Mouse (Mus musculus): ENCODE measurements around the gene Rpusd3. TPM values are rescaled to one million over a fixed set of nuclear protein-coding genes. Genes with fewer than 3 reads are reported as not detected.

The Rpusd3 gene
- polyA plus RNA-seq, 1 experiment from 2014 or later = 18.8 TPM

- no peaks in the 10 kb centered on the region for H3K4me1 ChIP-seq (ENCODE audit: insufficient read depth)
- no peaks in the 10 kb centered on the region for H3K9me3 ChIP-seq (ENCODE audit: low read depth, low read length)
- DNase-seq (no peak), ATAC-seq (ENCODE audit: insufficient read depth) (no peak)
- 68% methylated on average over 8 of the region's 8 CpGs for WGBS
- no peak within 1 kb of the TSS for H3K27ac ChIP-seq (ENCODE audit: low read depth)
- H3K9ac ChIP-seq = no peak within 1 kb of the TSS
- TF ChIP-seq CTCF (IDR thresholded peaks at IDR 0.05; ENCODE audit: low read depth) = no peak
- no peaks in the 10 kb centered on the region for H3K27me3 ChIP-seq (ENCODE audit: insufficient read depth, low read length)
- H3K36me3 ChIP-seq (ENCODE audit: insufficient read depth) = peaks cover 75% of the 10 kb centered on the region
- no peak within 1 kb of the TSS for H3K4me3 ChIP-seq (ENCODE audit: low read depth, low read length)
- no peak within 1 kb of the TSS for H3K4me2 ChIP-seq
Observed at GRCm38 (mm10) chr6:113388960-113389359, 30.2 kb downstream of the Rpusd3 start, which contains the start of gene Ttll3. Ttll3 (plus strand) TSS chr6:113389260.

- ATAC-seq (ENCODE audit: insufficient read depth) = no peak
- no peak overlapping the region for H3K4me2 ChIP-seq
- H3K9ac ChIP-seq = no peak overlapping the region
- no peaks in the 10 kb centered on the region for H3K4me1 ChIP-seq (ENCODE audit: insufficient read depth)
- H3K9me3 ChIP-seq (ENCODE audit: low read depth, low read length) = no peaks in the 10 kb centered on the region
- H3K27me3 ChIP-seq (ENCODE audit: insufficient read depth, low read length) = no peaks in the 10 kb centered on the region
- H3K27ac ChIP-seq (ENCODE audit: low read depth) = no peak overlapping the region
- H3K4me3 ChIP-seq (ENCODE audit: low read depth, low read length) = no peak overlapping the region
- H3K36me3 ChIP-seq (ENCODE audit: insufficient read depth) = peaks cover 99% of the 10 kb centered on the region
- DNase-seq = no peak
- WGBS = 68% methylated on average over 3 of the region's 3 CpGs
- TF ChIP-seq CTCF (IDR thresholded peaks at IDR 0.05; ENCODE audit: low read depth) = no peak
Observed at GRCm38 (mm10) chr6:113386025-113386424, 33.1 kb downstream of the Rpusd3 start.

GRCm38 (mm10) chr6:113385160-113385714 is 33.9 kb downstream of the Rpusd3 start:
- WGBS = 80% methylated on average over 11 of the region's 11 CpGs
- Histone ChIP-seq H3K36me3 (ENCODE audit: insufficient read depth) (peaks cover 99% of the 10 kb centered on the region), H3K4me2 (no peak overlapping the region), H3K9ac (no peak overlapping the region), H3K27me3 (ENCODE audit: insufficient read depth, low read length) (no peaks in the 10 kb centered on the region), H3K9me3 (ENCODE audit: low read depth, low read length) (no peaks in the 10 kb centered on the region), H3K4me1 (ENCODE audit: insufficient read depth) (no peaks in the 10 kb centered on the region), H3K4me3 (ENCODE audit: low read depth, low read length) (no peak overlapping the region), H3K27ac (ENCODE audit: low read depth) (no peak overlapping the region)
- no peak for ATAC-seq (ENCODE audit: insufficient read depth)
- no peak for TF ChIP-seq CTCF (IDR thresholded peaks at IDR 0.05; ENCODE audit: low read depth)
- DNase-seq = no peak

- Histone ChIP-seq H3K4me3 (ENCODE audit: low read depth, low read length) (no peak overlapping the region), H3K27me3 (ENCODE audit: insufficient read depth, low read length) (no peaks in the 10 kb centered on the region), H3K4me2 (no peak overlapping the region), H3K36me3 (ENCODE audit: insufficient read depth) (peaks cover 92% of the 10 kb centered on the region), H3K9ac (no peak overlapping the region), H3K27ac (ENCODE audit: low read depth) (no peak overlapping the region), H3K9me3 (ENCODE audit: low read depth, low read length) (no peaks in the 10 kb centered on the region), H3K4me1 (ENCODE audit: insufficient read depth) (0 out of 2 replicates have a peak, but pooled peaks cover under 1% of the 10 kb centered on the region)
- ATAC-seq (ENCODE audit: insufficient read depth) (no peak), DNase-seq (no peak)
- no peak for TF ChIP-seq CTCF (IDR thresholded peaks at IDR 0.05; ENCODE audit: low read depth)
- WGBS = 85% methylated on average over 8 of the region's 8 CpGs
Observed at GRCm38 (mm10) chr6:113384351-113384927, 34.7 kb downstream of the Rpusd3 start.

- ATAC-seq (ENCODE audit: insufficient read depth) = no peak
- Histone ChIP-seq H3K4me1 (ENCODE audit: insufficient read depth) (peaks cover 14% of the 10 kb centered on the region; the same call in 1 of the 2 replicates), H3K9me3 (ENCODE audit: low read depth, low read length) (no peaks in the 10 kb centered on the region), H3K4me3 (ENCODE audit: low read depth, low read length) (no peak overlapping the region), H3K9ac (no peak overlapping the region), H3K4me2 (no peak overlapping the region), H3K27me3 (ENCODE audit: insufficient read depth, low read length) (no peaks in the 10 kb centered on the region), H3K36me3 (ENCODE audit: insufficient read depth) (peaks cover 59% of the 10 kb centered on the region), H3K27ac (ENCODE audit: low read depth) (no peak overlapping the region)
- 92% methylated on average over 11 of the region's 11 CpGs for WGBS
- no peak for DNase-seq
- TF ChIP-seq CTCF (IDR thresholded peaks at IDR 0.05; ENCODE audit: low read depth) = 0 out of 2 replicates have a peak, but pooled peaks have one; percentile 13
Observed at GRCm38 (mm10) chr6:113380480-113380879, 38.7 kb downstream of the Rpusd3 start.

- H3K9ac ChIP-seq = peak overlapping the region; percentile 90; the same call in 1 of the 2 replicates
- WGBS = 76% methylated on average over 6 of the region's 6 CpGs
- no peak for TF ChIP-seq CTCF (IDR thresholded peaks at IDR 0.05; ENCODE audit: low read depth)
- ATAC-seq (ENCODE audit: insufficient read depth) (no peak), DNase-seq (no peak)
- peaks cover 14% of the 10 kb centered on the region; the same call in 1 of the 2 replicates for H3K4me1 ChIP-seq (ENCODE audit: insufficient read depth)
- H3K27ac ChIP-seq (ENCODE audit: low read depth) = no peak overlapping the region
- H3K36me3 ChIP-seq (ENCODE audit: insufficient read depth) = peaks cover 59% of the 10 kb centered on the region
- H3K4me2 ChIP-seq = peak overlapping the region; percentile 73
- H3K9me3 ChIP-seq (ENCODE audit: low read depth, low read length) = no peaks in the 10 kb centered on the region
- no peaks in the 10 kb centered on the region for H3K27me3 ChIP-seq (ENCODE audit: insufficient read depth, low read length)
- H3K4me3 ChIP-seq (ENCODE audit: low read depth, low read length) = peak overlapping the region; percentile 98
Observed at GRCm38 (mm10) chr6:113379246-113379645, 39.9 kb downstream of the Rpusd3 start.

GRCm38 (mm10) chr6:113377496-113378385 is 41.4 kb downstream of the Rpusd3 start, which contains the start of the genes Tada3 and Arpc4:
Tada3 (minus strand) TSS chr6:113377883.
Arpc4 (plus strand) TSS chr6:113378115.
- WGBS = under 1% methylated on average over 60 of the region's 61 CpGs
- Histone ChIP-seq H3K9me3 (ENCODE audit: low read depth, low read length) (no peaks in the 10 kb centered on the region), H3K4me2 (peak within 1 kb of the TSS; percentile 73), H3K9ac (peak within 1 kb of the TSS; percentile 90), H3K27me3 (ENCODE audit: insufficient read depth, low read length) (no peaks in the 10 kb centered on the region), H3K36me3 (ENCODE audit: insufficient read depth) (peaks cover 58% of the 10 kb centered on the region), H3K4me3 (ENCODE audit: low read depth, low read length) (peak within 1 kb of the TSS; percentile 98), H3K27ac (ENCODE audit: low read depth) (peak within 1 kb of the TSS; percentile 95), H3K4me1 (ENCODE audit: insufficient read depth) (peaks cover 14% of the 10 kb centered on the region; the same call in 1 of the 2 replicates)
- 0 out of 2 replicates have a peak, but pooled peaks have one; percentile 35 for TF ChIP-seq CTCF (IDR thresholded peaks at IDR 0.05; ENCODE audit: low read depth)
- DNase-seq (peak; percentile 97), ATAC-seq (ENCODE audit: insufficient read depth) (peak; percentile 96)
